Mouse (Mus musculus): ENCODE measurements around the gene Cx3cr1.

DNA sequence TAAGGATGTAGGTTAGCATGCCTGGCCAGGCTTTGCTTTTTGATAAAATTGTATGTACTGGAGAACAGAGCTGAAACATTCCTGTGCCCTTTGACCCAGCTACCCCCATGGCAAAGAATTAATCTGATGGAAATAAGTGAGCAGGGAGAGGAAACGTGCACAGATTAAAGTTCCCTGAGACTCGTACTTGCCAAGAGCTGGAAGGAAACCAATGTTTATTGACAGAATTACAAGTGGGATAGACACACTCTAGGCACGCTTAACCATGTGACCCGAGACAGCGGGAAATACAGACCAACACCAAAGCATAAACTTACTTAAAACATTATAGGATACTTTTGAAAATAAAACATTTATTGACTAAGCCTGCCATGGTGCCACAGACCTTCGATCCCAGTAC lies 21.2 kb downstream of the Cx3cr1 start:
- TF ChIP-seq GATA1 (IDR thresholded peaks at IDR 0.05; ENCODE audit: low read length), result no peak
- TF ChIP-seq TAL1 (IDR thresholded peaks at IDR 0.05; ENCODE audit: low read length), result no peak
